Mouse (Mus musculus): ENCODE results near the gene Sdr42e1. TPM values are rescaled to one million over a fixed set of nuclear protein-coding genes. Genes with fewer than 3 reads are reported as not detected.

Sdr42e1 gene
- total RNA-seq, 2 experiments from 2014 or later: 4.7 to 6.5 TPM

DNA sequence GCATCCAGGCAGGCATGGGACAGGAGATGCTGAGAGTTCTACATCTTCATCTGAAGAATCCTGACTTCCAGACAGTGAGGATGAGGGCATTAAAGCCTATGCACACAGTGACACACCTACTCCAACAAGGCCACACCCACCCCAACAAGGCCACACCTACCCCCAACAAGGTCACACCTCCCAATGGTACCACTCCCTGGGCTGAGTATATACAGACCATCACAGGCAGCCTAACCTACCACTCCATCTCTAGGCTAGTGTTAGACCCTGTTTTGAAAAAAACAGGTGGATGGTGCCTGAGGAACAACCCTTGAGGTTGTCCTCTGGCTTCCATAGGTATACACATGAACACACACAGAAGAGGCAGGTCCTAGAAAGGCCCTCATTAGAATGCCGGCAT is 21.2 kb downstream of the Sdr42e1 start:
- no peak for DNase-seq (ENCODE audit: extremely low spot score in 1 of 2, low spot score in 2 of 2)
- Histone ChIP-seq H3K4me3 (no peak overlapping the region), H3K27ac (no peak overlapping the region)
- no peak for TF ChIP-seq CTCF (IDR thresholded peaks at IDR 0.05)
- intact Hi-C loops (cut with DNase I): no loop called here

GRCm38 (mm10) chr8:117646440-117646839 is 27.0 kb downstream of the Sdr42e1 start:
- Histone ChIP-seq H3K4me3 (no peak overlapping the region), H3K27ac (no peak overlapping the region)
- TF ChIP-seq CTCF (IDR thresholded peaks at IDR 0.05): no peak
- intact Hi-C loops (cut with DNase I): loop anchor here (5.0 kb wide), 1 partner anchor 216 kb away; no protein-coding TSS in a partner anchor
- DNase-seq (ENCODE audit: extremely low spot score in 1 of 2, low spot score in 2 of 2): no peak

DNA sequence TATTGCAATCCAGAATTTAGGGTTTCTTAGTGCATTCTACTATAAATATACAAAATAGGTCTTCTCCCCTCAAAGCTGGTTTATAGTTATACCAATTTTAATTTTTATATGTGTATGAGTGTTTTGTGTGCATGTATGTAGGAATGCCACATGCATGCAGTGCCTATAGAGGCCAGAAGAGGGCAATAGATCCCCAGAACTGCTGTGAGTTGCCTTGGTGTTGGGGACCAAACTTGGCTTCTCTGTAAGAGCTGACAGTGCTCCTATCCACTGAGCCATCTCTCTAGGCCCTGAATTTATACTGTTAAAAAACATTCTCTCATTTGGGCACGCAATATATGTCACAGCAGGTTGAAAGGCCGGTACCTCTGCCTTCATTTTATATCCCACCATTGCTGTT is 27.5 kb downstream of the Sdr42e1 start:
- H3K4me3 ChIP-seq: no peak overlapping the region
- intact Hi-C loops (cut with DNase I): loop anchor here (5.0 kb wide), 1 partner anchor 216 kb away; no protein-coding TSS in a partner anchor
- no peak overlapping the region for H3K27ac ChIP-seq
- peak; percentile 86 for TF ChIP-seq CTCF (IDR thresholded peaks at IDR 0.05)
- peak; percentile 42 to 60 for DNase-seq (ENCODE audit: extremely low spot score in 1 of 2, low spot score in 2 of 2)

- no peak overlapping the region for H3K4me3 ChIP-seq
- H3K27ac ChIP-seq: no peak overlapping the region
- no peak for DNase-seq (ENCODE audit: extremely low spot score in 1 of 2, low spot score in 2 of 2)
- no peak for TF ChIP-seq CTCF (IDR thresholded peaks at IDR 0.05)
- intact Hi-C loops (cut with DNase I): loop anchor here (5.0 kb wide), 1 partner anchor 217 kb away; no protein-coding TSS in a partner anchor
Measured at GRCm38 (mm10) chr8:117645486-117645885, 28.0 kb downstream of the Sdr42e1 start.

GRCm38 (mm10) chr8:117639631-117640030 is 33.9 kb downstream of the Sdr42e1 start:
- DNase-seq (ENCODE audit: extremely low spot score in 1 of 2, low spot score in 2 of 2): no peak
- intact Hi-C loops (cut with DNase I): no loop called here
- Histone ChIP-seq H3K4me3 (no peak overlapping the region), H3K27ac (no peak overlapping the region)
- TF ChIP-seq CTCF (IDR thresholded peaks at IDR 0.05): no peak

DNA sequence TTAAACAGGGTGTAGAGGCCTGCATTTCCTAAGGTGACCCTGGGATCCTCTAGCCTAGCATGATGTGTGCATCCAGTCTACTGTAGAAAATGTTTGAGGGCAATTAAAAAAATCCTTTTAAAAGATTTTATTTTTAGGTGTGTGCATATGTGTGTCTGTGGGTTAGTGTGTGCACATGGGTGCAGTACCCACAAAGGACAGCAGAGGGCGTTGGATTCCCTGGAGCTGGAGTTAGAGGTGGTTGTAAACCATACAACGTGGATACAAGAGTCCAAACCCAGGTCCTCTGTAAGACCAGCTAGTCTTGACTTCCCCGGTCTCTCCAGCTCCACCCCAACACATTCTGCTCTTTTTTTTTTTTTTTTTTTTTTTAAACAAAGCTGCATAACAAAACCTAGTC is 36.0 kb downstream of the Sdr42e1 start:
- H3K4me3 ChIP-seq: no peak overlapping the region
- peak; percentile 14 for TF ChIP-seq CTCF (IDR thresholded peaks at IDR 0.05)
- no peak for DNase-seq (ENCODE audit: extremely low spot score in 1 of 2, low spot score in 2 of 2)
- no peak overlapping the region for H3K27ac ChIP-seq
- intact Hi-C loops (cut with DNase I): no loop called here

DNA sequence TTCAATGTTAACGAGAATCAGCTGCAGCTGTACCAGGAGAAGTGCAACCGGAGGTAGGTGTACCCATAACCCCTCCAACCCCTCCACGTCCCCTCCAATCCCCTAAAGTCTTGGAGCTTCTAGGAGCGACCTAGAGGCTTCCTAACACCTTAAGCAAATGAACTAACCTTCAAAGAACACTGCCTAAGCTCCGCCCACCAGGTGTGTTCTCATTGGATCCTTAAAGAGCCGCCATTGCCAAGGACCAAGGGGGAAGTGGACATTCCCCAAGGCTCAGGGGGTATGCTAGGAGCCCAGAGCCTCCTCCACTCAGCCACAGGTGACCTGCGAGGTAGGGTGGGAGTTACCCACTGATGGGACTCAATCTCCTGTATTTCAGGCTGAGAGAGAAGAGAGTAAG is 39.1 kb downstream of the Sdr42e1 start:
- Histone ChIP-seq H3K4me3 (no peak overlapping the region), H3K27ac (no peak overlapping the region)
- no peak for DNase-seq (ENCODE audit: extremely low spot score in 1 of 2, low spot score in 2 of 2)
- intact Hi-C loops (cut with DNase I): no loop called here
- TF ChIP-seq CTCF (IDR thresholded peaks at IDR 0.05): no peak

DNA sequence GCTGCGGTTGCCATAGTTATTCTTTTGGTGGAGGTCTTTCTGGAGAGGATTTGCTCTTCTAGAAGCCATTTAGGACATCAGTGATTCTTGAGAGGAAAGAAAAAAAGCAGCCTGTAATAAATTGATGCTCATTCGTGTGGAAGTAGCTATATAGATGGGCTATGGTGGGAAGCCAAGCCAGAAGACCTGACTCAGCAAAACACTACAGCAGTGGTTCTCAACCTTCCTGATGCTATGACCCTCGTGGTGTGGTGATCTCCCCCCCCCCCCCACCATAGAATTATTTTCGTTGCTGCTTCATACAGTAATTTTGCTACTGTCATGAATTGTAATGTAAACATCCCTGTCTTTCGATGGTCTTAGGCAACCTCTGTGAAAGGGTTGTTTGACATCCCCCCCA is 41.0 kb downstream of the Sdr42e1 start:
- no peak for TF ChIP-seq CTCF (IDR thresholded peaks at IDR 0.05)
- Histone ChIP-seq H3K27ac (no peak overlapping the region), H3K4me3 (no peak overlapping the region)
- intact Hi-C loops (cut with DNase I): no loop called here
- no peak for DNase-seq (ENCODE audit: extremely low spot score in 1 of 2, low spot score in 2 of 2)

DNA sequence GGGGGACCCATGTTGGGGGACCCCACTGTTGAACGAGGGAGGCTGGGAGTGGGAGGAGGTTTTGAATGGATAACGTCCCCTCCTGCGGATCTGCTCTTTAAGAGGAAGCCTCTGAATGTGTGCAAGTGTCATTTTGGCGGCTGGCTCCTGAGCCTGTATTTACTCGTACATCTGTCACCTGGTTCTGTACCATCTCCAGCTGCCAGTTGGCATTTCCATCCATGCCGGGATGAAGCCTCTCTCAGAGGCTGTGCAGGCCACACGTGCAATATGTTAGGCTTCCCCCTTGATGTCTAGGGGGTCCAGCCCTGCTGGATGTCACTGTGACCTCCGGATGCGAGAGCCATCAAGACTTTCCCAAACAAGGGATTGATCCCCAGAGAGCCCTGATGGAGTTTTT is 46.4 kb downstream of the Sdr42e1 start:
- DNase-seq (ENCODE audit: extremely low spot score in 1 of 2, low spot score in 2 of 2): no peak
- intact Hi-C loops (cut with DNase I): loop anchor here (5.0 to 10.0 kb wide), 4 partner anchors 240 to 1755 kb away; partner anchors contain the start of gene Cdh13
- H3K27ac ChIP-seq: no peak overlapping the region
- no peak for TF ChIP-seq CTCF (IDR thresholded peaks at IDR 0.05)
- H3K4me3 ChIP-seq: no peak overlapping the region

DNA sequence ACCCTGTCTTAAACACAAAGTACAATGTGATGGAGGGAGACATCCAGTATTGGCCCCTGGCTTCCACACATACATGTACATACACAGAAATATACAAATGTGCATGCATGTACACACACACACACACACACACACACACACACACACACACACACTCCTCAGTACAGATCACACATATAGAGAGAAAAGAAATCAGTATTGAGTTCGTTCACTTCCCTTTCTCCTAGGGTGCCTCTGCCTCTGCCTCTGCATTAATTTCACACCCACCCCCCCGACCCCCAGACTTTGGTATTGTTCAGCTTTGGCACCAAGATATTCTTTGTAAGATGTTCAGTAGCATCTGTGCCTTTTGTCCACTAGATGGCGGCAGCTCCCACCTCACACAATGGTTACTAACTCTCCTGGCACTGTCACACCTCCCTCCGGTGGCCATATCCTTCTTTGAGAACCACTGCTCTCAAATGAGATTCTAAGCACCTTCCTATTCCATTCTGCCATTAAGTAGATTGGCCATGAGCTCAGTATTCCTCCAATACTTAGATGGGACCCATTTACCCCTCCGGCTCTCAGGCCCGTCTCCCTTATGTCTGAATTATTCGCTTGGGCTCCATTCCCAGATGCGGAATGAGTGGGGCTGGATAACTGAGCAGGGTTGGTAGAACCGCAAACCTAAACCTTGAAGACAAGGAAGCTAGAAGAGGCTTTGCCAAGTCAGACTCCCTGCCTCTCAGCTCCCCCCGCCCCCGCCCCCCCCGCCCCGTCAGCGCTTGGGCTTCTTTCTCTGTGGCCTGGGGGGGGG is 47.2 kb downstream of the Sdr42e1 start:
- DNase-seq (ENCODE audit: extremely low spot score in 1 of 2, low spot score in 2 of 2): peak; percentile 40 to 48
- Histone ChIP-seq H3K4me3 (no peak overlapping the region), H3K27ac (no peak overlapping the region)
- TF ChIP-seq CTCF (IDR thresholded peaks at IDR 0.05): peak; percentile 72
- intact Hi-C loops (cut with DNase I): loop anchor here (5.0 to 10.0 kb wide), 4 partner anchors 241 to 1756 kb away; partner anchors contain the start of gene Cdh13

GRCm38 (mm10) chr8:117612861-117613260 is 60.6 kb downstream of the Sdr42e1 start:
- DNase-seq (ENCODE audit: extremely low spot score in 1 of 2, low spot score in 2 of 2): no peak
- no peak overlapping the region for H3K27ac ChIP-seq
- no peak overlapping the region for H3K4me3 ChIP-seq
- no peak for TF ChIP-seq CTCF (IDR thresholded peaks at IDR 0.05)
- intact Hi-C loops (cut with DNase I): no loop called here

Other genes with a start within 250 kb of the Sdr42e1 start
- gene Plcg2, start 175.4 kb downstream of the Sdr42e1 start, total RNA-seq (2021): 1 to 10 TPM; 2.4 to 2.9 TPM
- not detected for gene Hsd17b2, start 28.2 kb upstream of the Sdr42e1 start, total RNA-seq (2021)
- gene Mphosph6, start 128.3 kb upstream of the Sdr42e1 start, total RNA-seq (2021): 10 to 100 TPM; 21.9 to 22.4 TPM